In genomic region chr13:52600015-52600643, GRCm38 (mm10) we compare ENCODE assay signal across 25 mouse cellular contexts. TPM values are rescaled to one million over a fixed set of nuclear protein-coding genes. Genes with fewer than 3 reads are reported as not detected.
DNase-seq lines count a peak whose midpoint lies in the region; ATAC-seq and TF ChIP-seq lines count a peak whose summit lies in the region.
"Had no signal": no experiment of that assay in that cellular context is flagged by ENCODE, and none has a peak within 500 bp of the region (broad histone marks: within the 10 kb centered on the region; RNA-seq: fewer than 3 reads in every experiment).

No protein-coding gene starts in this region.

- no peak for TF ChIP-seq POLR2A in bone marrow, adult 2 months (IDR thresholded peaks at IDR 0.05; ENCODE audit: borderline replicate concordance, control insufficient read depth, low read depth, low read length)

- peak; percentile 19 for DNase-seq in lung, postnatal 25 days (ENCODE audit: low spot score)
- DNase-seq in lung, postnatal 4 days, result no peak
- DNase-seq in A20 (ENCODE audit: low read depth, low spot score), result peak; percentile 73
- no peak for DNase-seq in thymus, postnatal 4 days
- no peak for DNase-seq in liver, embryonic 11.5 days (ENCODE audit: low spot score)
- DNase-seq: adrenal gland, postnatal 10 days; cerebellum, adult 11-12 months; cerebellum, postnatal 14 days; forebrain, postnatal 0 days; gastrocnemius, postnatal 25 days; kidney, adult 18-20 months; kidney, postnatal 14 days; layer of hippocampus, postnatal 36 days; lung, adult 2 months; lung, postnatal 14 days had no signal

- H3K4me3 ChIP-seq in bone marrow, adult 2 months (replicated peaks; ENCODE audit: control insufficient read depth, low read depth, low read length), result no peak overlapping the region
- no peak overlapping the region for H3K4me3 ChIP-seq in liver, embryonic 11.5 days (ENCODE audit: low read depth, low read length)
- H3K4me3 ChIP-seq: embryonic facial prominence, embryonic 12.5 days; hindbrain, embryonic 13.5 days; layer of hippocampus, adult 2 months; liver, embryonic 12.5 days; midbrain, embryonic 13.5 days; neural tube, embryonic 13.5 days; stomach, embryonic 15.5 days had no signal

- no peak overlapping the region for H3K4me2 ChIP-seq in liver, embryonic 11.5 days
- H3K4me2 ChIP-seq: embryonic facial prominence, embryonic 12.5 days; hindbrain, embryonic 13.5 days; liver, embryonic 12.5 days; midbrain, embryonic 13.5 days; neural tube, embryonic 13.5 days; stomach, embryonic 15.5 days had no signal

- H3K4me1 ChIP-seq in bone marrow, adult 2 months (ENCODE audit: control insufficient read depth, insufficient read depth, low read length), result peaks cover 13% of the 10 kb centered on the region
- H3K4me1 ChIP-seq in liver, embryonic 11.5 days (replicated peaks; ENCODE audit: control insufficient read depth, insufficient read depth, low read length), result peaks cover 8% of the 10 kb centered on the region; the same call in 1 of the 2 replicates
- H3K4me1 ChIP-seq: embryonic facial prominence, embryonic 12.5 days; neural tube, embryonic 13.5 days; stomach, embryonic 15.5 days had no signal

- H3K9me3 ChIP-seq in liver, embryonic 11.5 days (ENCODE audit: control insufficient read depth, low read length), result no peaks in the 10 kb centered on the region
- H3K9me3 ChIP-seq: embryonic facial prominence, embryonic 12.5 days; hindbrain, embryonic 13.5 days; liver, embryonic 12.5 days; midbrain, embryonic 13.5 days; neural tube, embryonic 13.5 days; stomach, embryonic 15.5 days had no signal

- peak overlapping the region; percentile 52 for H3K27ac ChIP-seq in bone marrow, adult 2 months (ENCODE audit: control insufficient read depth, insufficient read depth, low read depth, low read length, poor library complexity)
- no peak overlapping the region for H3K27ac ChIP-seq in liver, embryonic 11.5 days (ENCODE audit: low read depth, low read length)
- H3K27ac ChIP-seq: embryonic facial prominence, embryonic 12.5 days; hindbrain, embryonic 13.5 days; layer of hippocampus, adult 2 months; liver, embryonic 12.5 days; midbrain, embryonic 13.5 days; neural tube, embryonic 13.5 days; stomach, embryonic 15.5 days had no signal

- TF ChIP-seq CTCF in bone marrow, adult 2 months (IDR thresholded peaks at IDR 0.05; ENCODE audit: control insufficient read depth, insufficient read depth, low read length), result no peak

- no peaks in the 10 kb centered on the region for H3K27me3 ChIP-seq in liver, embryonic 11.5 days (replicated peaks; ENCODE audit: control insufficient read depth, insufficient read depth, low read length)
- H3K27me3 ChIP-seq: embryonic facial prominence, embryonic 12.5 days; hindbrain, embryonic 13.5 days; liver, embryonic 12.5 days; midbrain, embryonic 13.5 days; neural tube, embryonic 13.5 days; stomach, embryonic 15.5 days had no signal

- WGBS in bone marrow, adult 2 months, result 16% methylated on average over 4 of the region's 4 CpGs
- WGBS in liver, embryonic 11.5 days, result 71% methylated on average over 4 of the region's 4 CpGs

- peak; percentile 25 for ATAC-seq in megakaryocyte progenitor cell, adult 5-6 weeks (replicated peaks; ENCODE audit: poor library complexity)
- no peak for ATAC-seq in liver, embryonic 11.5 days (replicated peaks; ENCODE audit: low FRiP score)
- no peak for ATAC-seq in inflammation-experienced regulatory T-cells, adult 6 months
- ATAC-seq: forebrain, postnatal 0 days; liver, embryonic 12.5 days; midbrain, embryonic 13.5 days had no signal

- no peak overlapping the region for H3K9ac ChIP-seq in liver, embryonic 11.5 days (ENCODE audit: low read depth, low read length)
- H3K9ac ChIP-seq: embryonic facial prominence, embryonic 12.5 days; forebrain, postnatal 0 days; hindbrain, embryonic 13.5 days; liver, embryonic 12.5 days; midbrain, embryonic 13.5 days; neural tube, embryonic 13.5 days; stomach, embryonic 15.5 days had no signal

- no peaks in the 10 kb centered on the region for H3K36me3 ChIP-seq in liver, embryonic 11.5 days (ENCODE audit: control insufficient read depth, insufficient read depth, low read length)
- H3K36me3 ChIP-seq: embryonic facial prominence, embryonic 12.5 days; hindbrain, embryonic 13.5 days; liver, embryonic 12.5 days; midbrain, embryonic 13.5 days; neural tube, embryonic 13.5 days; stomach, embryonic 15.5 days had no signal

RNA-seq across cellular contexts. Expression of gene Syk, which starts 17.2 kb away (rescaled TPM):
- polyA plus RNA-seq in bone marrow, adult 2 months (2011; ENCODE audit: insufficient read depth, insufficient read length, low replicate concordance, missing spikeins), result 52.8 and 120 TPM in 2 replicates
- total RNA-seq in megakaryocyte progenitor cell, adult 5-6 weeks (2015), result 38.9 and 40.1 TPM in 2 replicates
- total RNA-seq in megakaryocyte progenitor cell, adult 5-6 weeks (2017), result 67.4 and 70.2 TPM in 2 replicates
- 10.1 and 10.7 TPM in 2 replicates for polyA plus RNA-seq in liver, embryonic 11.5 days (2014; fragmentation: Nextera tagmentation; extraction: Ambion mirVana)
- polyA plus RNA-seq in inflammation-experienced regulatory T-cells, adult 6 months (2017; shearing (Covaris generic)), result 1 to 10 TPM in 1 of 3 experiments, under 1 TPM in 2; 0.16 to 1.1 (median 0.97) TPM

Comparison
In these comparisons a context has a peak if more than half of its experiments do, and no peak if none do; other contexts are left out.
1. DNase-seq: peak in lung, postnatal 25 days (single experiment) and A20 (single experiment); none in lung, postnatal 4 days (0 of 2), thymus, postnatal 4 days (single experiment) and liver, embryonic 11.5 days (single experiment).